Mouse (Mus musculus) erythroblast, embryonic 14.5 days (primary cell): ENCODE data around the gene Sema5b. TPM values are rescaled to one million over a fixed set of nuclear protein-coding genes. Genes with fewer than 3 reads are reported as not detected.

Experiments used
- H3K27me3 ChIP-seq: 2 replicates; pipeline ENCODE4 v1.6.1; 2012; ENCODE audit warnings: inconsistent platforms; ENCODE audit not compliant: control insufficient read depth
- H3K36me3 ChIP-seq: 2 replicates; pipeline ENCODE4 v1.6.1; 2012; ENCODE audit warnings: mild to moderate bottlenecking, inconsistent platforms; ENCODE audit not compliant: control insufficient read depth
- H3K4me1 ChIP-seq: 2 replicates; pipeline ENCODE4 v1.6.1; 2012; ENCODE audit warnings: inconsistent platforms; ENCODE audit not compliant: control insufficient read depth
- H3K4me3 ChIP-seq: replicated peaks from 2 replicates; pipeline ENCODE3; 2012; ENCODE audit warnings: moderate library complexity, mild to moderate bottlenecking, inconsistent platforms
- H3K9me3 ChIP-seq: 2 replicates; pipeline ENCODE4 v1.6.1; 2012; ENCODE audit warnings: low read length, inconsistent platforms, mixed read lengths; ENCODE audit not compliant: control insufficient read depth
- GATA1 ChIP-seq: IDR thresholded peaks from 2 replicates; pipeline ENCODE4 v1.6.1; 2012; ENCODE audit warnings: low read length, inconsistent platforms, mixed read lengths
- TAL1 ChIP-seq: IDR thresholded peaks from 3 replicates; pipeline ENCODE4 v1.6.1; 2012; ENCODE audit warnings: low read length, inconsistent platforms, mixed read lengths
- polyA plus RNA-seq: library from polyadenylated mRNA; stranded (reverse); fragments of >175 nt; gene quantifications from 2 replicates; pipeline ENCODE4 v1.2.3, GENCODE M21; 2012

The Sema5b gene
- polyA plus RNA-seq, 1 experiment = 0.02 TPM

DNA sequence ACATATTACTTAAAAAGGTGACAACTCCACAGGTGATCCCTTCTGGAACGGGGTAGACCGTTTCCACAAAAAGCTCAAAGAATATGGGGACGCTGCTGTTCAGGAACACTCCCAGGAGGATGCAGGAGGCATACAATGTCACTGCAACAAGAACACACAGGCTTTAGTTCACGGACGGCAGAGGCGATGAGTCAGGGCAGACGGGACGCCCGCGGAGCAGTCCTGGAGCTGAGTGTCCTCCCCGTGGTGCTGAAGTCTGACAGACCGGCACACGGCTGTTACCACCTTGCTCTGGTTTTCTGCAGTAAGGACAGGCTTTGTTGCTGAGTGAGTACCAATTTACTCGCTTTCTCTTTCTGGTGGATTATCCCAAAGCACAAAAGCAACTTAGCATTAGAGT, 163.9 kb downstream of the Sema5b start:
- Histone ChIP-seq H3K9me3 (no peaks in the 10 kb centered on the region), H3K4me1 (no peaks in the 10 kb centered on the region), H3K27me3 (no peaks in the 10 kb centered on the region), H3K36me3 (peaks cover 36% of the 10 kb centered on the region), H3K4me3 (no peak overlapping the region)
- TF ChIP-seq GATA1 = no peak
- no peak for TF ChIP-seq TAL1

- Histone ChIP-seq H3K27me3 (no peaks in the 10 kb centered on the region), H3K4me1 (no peaks in the 10 kb centered on the region), H3K9me3 (no peaks in the 10 kb centered on the region), H3K4me3 (no peak overlapping the region), H3K36me3 (peaks cover 39% of the 10 kb centered on the region)
- no peak for TF ChIP-seq TAL1
- TF ChIP-seq GATA1 = no peak
Observed at GRCm38 (mm10) chr16:35707004-35707403, 166.1 kb downstream of the Sema5b start.

- Histone ChIP-seq H3K27me3 (no peaks in the 10 kb centered on the region), H3K4me3 (no peak overlapping the region), H3K4me1 (no peaks in the 10 kb centered on the region), H3K36me3 (peaks cover 28% of the 10 kb centered on the region), H3K9me3 (no peaks in the 10 kb centered on the region)
- TF ChIP-seq GATA1 (no peak), TAL1 (no peak)
Observed at GRCm38 (mm10) chr16:35711004-35711403, 170.1 kb downstream of the Sema5b start.

DNA sequence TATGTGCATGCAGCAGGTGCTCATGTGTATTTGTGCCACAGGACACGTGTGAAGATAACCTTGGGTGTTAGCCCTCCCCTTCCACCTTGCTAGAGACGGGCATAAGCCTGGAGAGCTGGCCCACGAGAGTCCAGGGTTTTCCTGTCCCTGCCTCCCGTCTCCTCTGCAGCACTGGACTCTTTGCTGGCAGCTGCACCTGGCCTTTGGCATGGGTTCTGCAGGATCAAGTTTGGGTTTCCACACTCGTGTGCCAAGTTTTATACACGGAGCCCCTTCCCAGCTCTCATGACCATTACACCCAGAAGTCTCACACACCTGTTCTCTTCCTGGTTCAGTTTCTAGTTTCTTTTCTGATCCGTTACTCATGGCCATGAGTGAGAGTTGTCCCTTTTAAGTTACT, 172.7 kb downstream of the Sema5b start:
- Histone ChIP-seq H3K36me3 (peaks cover 48% of the 10 kb centered on the region), H3K27me3 (no peaks in the 10 kb centered on the region), H3K4me1 (no peaks in the 10 kb centered on the region), H3K9me3 (no peaks in the 10 kb centered on the region), H3K4me3 (no peak overlapping the region)
- no peak for TF ChIP-seq TAL1
- no peak for TF ChIP-seq GATA1

Other genes starting within 250 kb of the Sema5b start
- 0.14 TPM in 1 of 2 replicates, not detected in the other for gene Sec22a, start 177.2 kb upstream of the Sema5b start, polyA plus RNA-seq
- 0.02 TPM in 1 of 2 replicates, not detected in the other for gene Pdia5, start 50.3 kb upstream of the Sema5b start, polyA plus RNA-seq
- gene Dirc2, start 228.2 kb downstream of the Sema5b start, polyA plus RNA-seq = 0.34 and 0.97 TPM in 2 replicates
- gene Hspbap1, start 229.2 kb downstream of the Sema5b start, polyA plus RNA-seq = 6.2 and 6.4 TPM in 2 replicates